ENCODE assay signal across 21 mouse cellular contexts in genomic region chr14:59928781-59929180, GRCm38 (mm10).
"Had no signal": no experiment of that assay in that cellular context is flagged by ENCODE, and none has a peak within 500 bp of the region (broad histone marks: within the 10 kb centered on the region; RNA-seq: fewer than 3 reads in every experiment).

No protein-coding gene starts in this region.

- H3K4me3 ChIP-seq: kidney, embryonic 15.5 days; liver, embryonic 13.5 days; midbrain, embryonic 12.5 days; midbrain, embryonic 15.5 days; neural tube, embryonic 12.5 days; neural tube, embryonic 15.5 days; stomach, embryonic 15.5 days had no signal

- ATAC-seq: intestine, postnatal 0 days; midbrain, embryonic 15.5 days had no signal

- H3K9ac ChIP-seq: kidney, embryonic 15.5 days; liver, embryonic 13.5 days; midbrain, embryonic 12.5 days; midbrain, embryonic 15.5 days; neural tube, embryonic 12.5 days; neural tube, embryonic 15.5 days; stomach, embryonic 15.5 days had no signal

- H3K36me3 ChIP-seq: kidney, embryonic 15.5 days; liver, embryonic 13.5 days; midbrain, embryonic 12.5 days; midbrain, embryonic 15.5 days; neural tube, embryonic 12.5 days; neural tube, embryonic 15.5 days; stomach, embryonic 15.5 days had no signal

- DNase-seq: kidney, adult 8-10 months; kidney, postnatal 10 days; kidney, postnatal 4 days; left cerebral cortex, postnatal 4 days; liver, embryonic 13.5 days; lung, adult 2 months; lung, postnatal 14 days; right cerebral cortex, adult 18-20 months; right cerebral cortex, postnatal 14 days; spleen, adult 18-20 months; thymus, adult 2 months; thymus, postnatal 14 days; thymus, postnatal 4 days had no signal

- H3K27me3 ChIP-seq: kidney, embryonic 15.5 days; liver, embryonic 13.5 days; midbrain, embryonic 12.5 days; midbrain, embryonic 15.5 days; neural tube, embryonic 12.5 days; neural tube, embryonic 15.5 days; stomach, embryonic 15.5 days had no signal

- H3K9me3 ChIP-seq: kidney, embryonic 15.5 days; liver, embryonic 13.5 days; midbrain, embryonic 12.5 days; midbrain, embryonic 15.5 days; neural tube, embryonic 12.5 days; neural tube, embryonic 15.5 days; stomach, embryonic 15.5 days had no signal

- H3K4me1 ChIP-seq: kidney, embryonic 15.5 days; liver, embryonic 13.5 days; midbrain, embryonic 12.5 days; midbrain, embryonic 15.5 days; neural tube, embryonic 12.5 days; stomach, embryonic 15.5 days had no signal

- H3K27ac ChIP-seq: kidney, embryonic 15.5 days; liver, embryonic 13.5 days; macrophage; midbrain, embryonic 12.5 days; midbrain, embryonic 15.5 days; neural tube, embryonic 12.5 days; neural tube, embryonic 15.5 days; stomach, embryonic 15.5 days had no signal

- H3K4me2 ChIP-seq: kidney, embryonic 15.5 days; liver, embryonic 13.5 days; midbrain, embryonic 12.5 days; midbrain, embryonic 15.5 days; neural tube, embryonic 12.5 days; neural tube, embryonic 15.5 days; stomach, embryonic 15.5 days had no signal
